Mouse (Mus musculus) macrophage (primary cell): ENCODE measurements around the gene Vps72. TPM values are rescaled to one million over a fixed set of nuclear protein-coding genes. Genes with fewer than 3 reads are reported as not detected.
"Not testable (repeated sequence)": the region's sequence is repeated elsewhere in the genome, so short reads cannot be mapped to it uniquely, and the experiment has no call there.

Source experiments
- H3K27ac ChIP-seq: fragments of 350-480 bp; formaldehyde crosslinking; 2 replicates; pipeline ENCODE4 v1.9.0; 2021
- H3K36me3 ChIP-seq: fragments of 350-480 bp; formaldehyde crosslinking; 2 replicates; pipeline ENCODE4 v1.9.0; 2021; ENCODE audit errors: inconsistent target
- H3K4me3 ChIP-seq: fragments of 350-480 bp; formaldehyde crosslinking; 2 replicates; pipeline ENCODE4 v1.9.0; 2021; ENCODE audit errors: inconsistent target
- H3K79me2 ChIP-seq: fragments of 350-480 bp; formaldehyde crosslinking; 2 replicates; pipeline ENCODE4 v1.9.0; 2021; ENCODE audit errors: inconsistent target
- WGBS: methylation state at CpG from one replicate; pipeline ENCODE4 v1.1.7; 2026; ENCODE audit warnings: inconsistent platforms; ENCODE audit not compliant: missing documents; 5-methylcytosine and 5-hydroxymethylcytosine counted together
- polyA plus RNA-seq: library from polyadenylated mRNA; stranded (reverse); fragments of 250-400 nt; gene quantifications from 3 replicates; pipeline ENCODE4 v1.2.4, GENCODE M21; 2018; ENCODE audit warnings: inconsistent platforms
- total RNA-seq, 78 experiments: library from RNA; depleted of rRNA; stranded (reverse); fragments of 250-400 nt; gene quantifications; 1 replicate in 9 of 78; 2 replicates in 24 of 78; 3 replicates in 43 of 78; 4 replicates in 2 of 78; pipeline ENCODE4 v1.2.4; 2018; ENCODE audit warnings: inconsistent platforms in 56 of 78

The Vps72 gene
- 100 to 1,000 TPM in 1 of 26 experiments, 10 to 100 TPM in 25; 32.5 to 112 (median 50.1) TPM for total RNA-seq (2018; cell fraction: chromatin; rRNA removed)
- 10 to 100 TPM; 31.2 to 55.0 (median 47.8) TPM for total RNA-seq (2018; cell fraction: cytosol; rRNA removed)
- 10 to 100 TPM; 24.9 to 59.2 (median 37.7) TPM for total RNA-seq (2018; cell fraction: nucleus; rRNA removed)
- 43.0 to 54.7 TPM (median 43.9 TPM) in 3 replicates for polyA plus RNA-seq

DNA sequence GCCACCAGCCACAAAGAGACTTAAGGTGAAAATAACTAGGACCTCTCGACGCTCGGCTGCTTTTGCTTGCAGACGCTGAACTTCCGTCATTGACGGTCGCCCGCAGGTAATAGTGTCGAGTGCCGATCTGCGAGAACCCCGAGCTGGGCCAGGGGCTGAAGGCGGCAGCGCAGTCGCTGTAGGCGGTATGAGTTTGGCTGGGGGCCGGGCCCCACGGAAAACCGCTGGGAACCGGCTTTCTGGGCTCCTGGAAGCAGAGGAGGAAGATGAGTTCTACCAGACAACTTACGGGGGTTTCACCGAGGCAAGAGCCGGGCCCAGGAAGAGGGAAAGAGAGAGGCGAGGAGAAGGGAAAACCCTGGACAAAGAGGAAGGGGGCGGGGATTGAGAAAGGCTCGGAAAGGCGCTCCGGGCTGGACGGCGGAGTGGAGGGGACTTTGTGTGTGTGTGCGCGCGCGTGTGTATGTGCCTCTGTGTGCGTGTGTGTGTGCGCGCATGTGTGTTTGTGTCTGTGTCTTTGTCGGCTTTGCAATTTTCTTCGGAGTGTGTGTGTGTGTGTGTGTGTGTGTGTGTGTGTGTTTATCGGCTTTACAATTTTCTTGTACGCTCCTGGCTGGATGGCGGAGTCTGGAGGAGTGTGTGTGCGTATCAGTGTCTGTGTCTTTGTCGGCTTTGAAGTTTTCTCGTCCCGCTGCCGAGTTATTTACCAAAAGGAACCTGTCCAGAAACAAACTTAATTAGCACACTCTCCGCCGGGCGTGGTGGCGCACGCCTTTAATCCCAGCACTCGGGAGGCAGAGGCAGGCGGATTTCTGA lies at the start of gene Vps72:
TSS of gene Vps72 (plus strand) at position 112 of the 816 bp plus-strand sequence.
- H3K4me3 ChIP-seq, result peak within 1 kb of the TSS; percentile 78
- H3K36me3 ChIP-seq, result peaks cover 11% of the 10 kb centered on the region; the same call in 1 of the 2 replicates
- peaks cover 30% of the 10 kb centered on the region for H3K79me2 ChIP-seq
- under 1% methylated on average over 39 of the region's 54 CpGs for WGBS
- peak within 1 kb of the TSS; percentile 75 for H3K27ac ChIP-seq

DNA sequence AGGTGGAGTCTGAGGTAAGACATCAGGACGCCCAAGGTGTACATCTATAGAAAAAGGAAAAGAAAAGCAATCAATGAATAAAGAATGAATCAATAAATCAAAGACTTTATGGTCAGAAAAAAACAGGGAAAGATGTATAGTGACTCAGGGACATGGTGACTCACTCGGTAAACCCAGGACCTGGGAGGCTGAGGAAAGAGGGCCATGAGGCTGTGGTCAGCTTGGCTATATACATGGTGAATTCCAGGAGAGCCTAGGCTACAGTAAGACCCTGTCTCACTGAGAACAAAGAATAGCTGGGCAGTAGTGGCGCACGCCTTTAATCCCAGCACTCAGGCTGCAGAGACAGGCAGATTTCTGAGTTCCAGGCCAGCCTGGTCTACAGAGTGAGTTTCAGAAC lies 47.1 kb upstream of the Vps72 start:
- no peak overlapping the region for H3K27ac ChIP-seq
- no peak overlapping the region for H3K4me3 ChIP-seq
- H3K79me2 ChIP-seq, result no peaks in the 10 kb centered on the region
- peaks cover 67% of the 10 kb centered on the region for H3K36me3 ChIP-seq
- WGBS, result 92% methylated on average over 4 of the region's 4 CpGs

DNA sequence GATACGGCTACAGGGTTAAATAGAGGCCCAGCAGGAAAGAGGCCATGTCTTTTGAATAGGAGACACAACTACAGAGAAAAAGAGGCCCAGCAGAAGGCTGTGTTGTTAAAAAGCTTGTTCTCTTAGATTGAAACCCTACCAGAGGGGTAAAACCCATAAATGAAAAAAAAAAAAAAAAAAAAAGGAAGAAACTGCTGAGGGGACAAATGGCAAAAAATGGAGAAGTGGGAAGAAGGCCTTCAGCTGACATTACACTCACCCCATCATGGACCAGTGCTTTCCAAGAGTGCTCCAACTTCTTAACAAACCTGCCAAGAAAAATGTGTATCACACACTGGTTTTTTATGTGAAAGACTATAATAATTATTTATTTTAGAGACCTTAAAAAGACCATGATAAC lies 45.3 kb upstream of the Vps72 start:
- peaks cover 66% of the 10 kb centered on the region for H3K36me3 ChIP-seq
- WGBS, result 92% methylated on average over 1 of the region's 1 CpGs
- H3K27ac ChIP-seq, result peak overlapping the region; percentile 78
- no peak overlapping the region for H3K4me3 ChIP-seq
- H3K79me2 ChIP-seq, result no peaks in the 10 kb centered on the region

DNA sequence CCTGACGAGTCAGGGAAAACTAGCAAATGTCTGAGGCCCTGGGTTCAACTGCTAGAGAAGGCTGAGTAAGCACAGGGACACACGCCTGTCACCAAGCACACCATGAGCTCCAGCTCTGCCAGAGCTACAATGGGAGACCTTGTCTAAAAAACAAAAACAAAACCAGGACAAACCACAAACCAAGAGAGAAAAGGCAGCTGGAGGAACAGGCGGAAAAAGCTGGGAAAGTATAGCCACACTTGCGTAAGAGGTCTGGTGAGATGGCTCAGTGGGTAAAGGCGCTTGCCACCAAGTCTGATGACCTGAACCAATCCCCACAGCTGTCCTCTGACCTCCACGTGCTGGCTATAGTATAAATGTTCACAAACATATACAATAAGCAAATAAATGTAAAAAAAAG lies 44.7 kb upstream of the Vps72 start:
- Histone ChIP-seq H3K36me3 (peaks cover 66% of the 10 kb centered on the region), H3K79me2 (no peaks in the 10 kb centered on the region), H3K27ac (peak overlapping the region; percentile 78), H3K4me3 (no peak overlapping the region)
- WGBS, result 73% methylated on average over 6 of the region's 6 CpGs

DNA sequence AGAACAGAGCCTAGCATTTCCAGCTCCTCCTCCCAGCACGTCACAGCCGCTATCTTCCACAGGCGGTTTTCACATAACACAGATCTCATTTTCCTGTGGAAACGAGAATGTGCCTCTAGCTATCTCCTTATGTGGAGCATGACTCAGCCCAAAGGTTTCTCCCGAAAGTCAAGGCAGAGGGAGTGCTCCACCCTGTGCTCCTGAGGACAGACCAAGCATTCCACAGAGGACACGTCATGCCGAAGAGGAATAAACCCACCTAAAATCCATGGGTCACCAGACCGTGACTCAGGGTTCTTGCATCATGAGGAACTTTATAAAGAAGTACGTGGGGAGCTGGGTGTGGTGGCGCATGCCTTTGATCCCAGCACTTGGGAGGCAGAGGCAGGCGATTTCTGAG lies 44.3 kb upstream of the Vps72 start:
- peaks cover 66% of the 10 kb centered on the region for H3K36me3 ChIP-seq
- WGBS, result 77% methylated on average over 11 of the region's 11 CpGs
- no peaks in the 10 kb centered on the region for H3K79me2 ChIP-seq
- H3K27ac ChIP-seq, result peak overlapping the region; percentile 78
- H3K4me3 ChIP-seq, result no peak overlapping the region

DNA sequence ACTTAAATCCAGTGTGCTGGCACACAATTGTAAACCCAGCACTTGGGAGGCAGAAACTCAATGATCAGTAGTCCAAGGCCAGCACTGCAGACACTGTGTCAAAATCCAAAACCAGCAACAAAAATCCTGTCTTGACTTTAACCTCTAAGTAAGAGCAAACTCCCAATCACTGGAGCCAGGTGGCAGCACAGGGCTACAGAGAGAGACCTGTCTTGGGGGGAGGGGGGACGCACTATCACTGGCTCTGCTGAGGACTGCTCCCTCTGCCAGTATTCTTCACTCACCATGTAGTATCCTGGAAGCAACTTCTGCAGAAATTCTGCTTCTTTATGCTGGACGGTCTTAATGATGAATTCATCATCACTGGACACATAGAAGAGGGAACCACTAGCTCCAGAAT lies 39.2 kb upstream of the Vps72 start:
- Histone ChIP-seq H3K79me2 (no peaks in the 10 kb centered on the region), H3K27ac (no peak overlapping the region)
- 95% methylated on average over 2 of the region's 2 CpGs for WGBS

DNA sequence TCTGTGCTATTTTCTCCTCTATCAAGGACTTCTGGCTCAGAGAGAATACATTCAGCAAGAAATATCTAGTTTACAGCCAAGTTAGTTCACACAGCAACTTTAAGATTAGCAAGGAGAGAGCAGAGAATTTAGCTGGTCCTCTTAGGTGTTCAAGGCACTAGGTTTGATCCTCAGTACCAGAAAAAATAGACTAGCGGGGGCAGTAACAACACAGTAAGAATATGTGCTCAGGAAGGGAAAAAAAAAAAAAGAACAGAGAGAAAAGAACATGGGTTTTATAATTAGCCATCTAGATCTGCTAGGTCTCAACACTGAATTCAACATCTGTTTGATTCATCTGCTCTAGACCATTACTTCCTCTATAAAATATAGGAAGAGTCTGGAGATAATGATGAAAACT lies 22.8 kb upstream of the Vps72 start:
- H3K27ac ChIP-seq, result no peak overlapping the region
- H3K4me3 ChIP-seq, result no peak overlapping the region
- WGBS, result no CpG with 5 or more reads among the region's 1 CpGs
- peaks cover 81% of the 10 kb centered on the region for H3K79me2 ChIP-seq
- H3K36me3 ChIP-seq, result 0 out of 2 replicates have a peak, but pooled peaks cover under 1% of the 10 kb centered on the region

More for the DNA sequence above, 39.2 kb upstream of the Vps72 start:
- H3K36me3 ChIP-seq, result peaks cover 61% of the 10 kb centered on the region
- no peak overlapping the region for H3K4me3 ChIP-seq

DNA sequence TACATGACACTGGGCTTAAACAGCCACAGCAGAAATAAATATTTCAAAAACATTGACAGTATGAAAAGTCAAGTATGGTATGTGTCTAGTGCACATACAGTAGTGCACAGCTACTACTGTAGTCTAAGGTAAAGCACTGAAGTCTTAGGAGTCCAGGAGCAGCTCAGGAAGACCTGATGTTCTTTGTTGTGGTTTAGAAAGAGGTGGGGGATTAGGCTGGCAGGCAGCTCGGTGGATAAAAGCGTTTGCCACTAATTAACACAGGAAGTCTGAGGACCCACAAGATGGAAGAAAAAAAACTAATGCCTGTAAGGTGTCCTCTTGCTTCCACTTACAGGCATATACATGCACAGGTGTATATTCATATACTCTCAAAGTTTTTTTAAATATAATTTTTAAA lies 10.0 kb upstream of the Vps72 start:
- Histone ChIP-seq H3K27ac (no peak overlapping the region), H3K4me3 (no peak overlapping the region), H3K36me3 (peaks cover 16% of the 10 kb centered on the region; the same call in 1 of the 2 replicates), H3K79me2 (peaks cover 100% of the 10 kb centered on the region)
- 17% methylated on average over 2 of the region's 2 CpGs for WGBS

DNA sequence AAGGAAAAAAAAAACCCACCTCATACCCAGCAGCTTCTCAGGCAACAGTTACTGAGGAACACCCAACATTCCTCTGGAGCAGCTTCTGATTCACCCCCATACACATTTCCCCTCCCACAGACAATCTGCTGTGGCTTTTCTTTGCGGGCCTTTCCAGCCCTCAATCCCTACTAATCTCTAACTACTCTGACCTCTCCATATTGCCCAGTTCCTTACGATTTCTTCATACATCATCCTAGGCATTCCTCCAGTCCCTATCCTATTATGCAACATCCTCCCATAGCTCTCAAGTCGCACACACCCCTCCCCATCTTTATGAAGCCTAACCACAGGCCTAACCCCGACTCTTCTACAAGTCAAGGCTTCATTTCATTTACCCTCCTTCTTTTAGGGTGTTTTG lies 5.7 kb upstream of the Vps72 start:
- H3K27ac ChIP-seq, result peak overlapping the region; percentile 83
- 3% methylated on average over 4 of the region's 4 CpGs for WGBS
- peak overlapping the region; percentile 98 for H3K4me3 ChIP-seq
- peaks cover 66% of the 10 kb centered on the region for H3K79me2 ChIP-seq
- H3K36me3 ChIP-seq, result 0 out of 2 replicates have a peak, but pooled peaks cover 6% of the 10 kb centered on the region

DNA sequence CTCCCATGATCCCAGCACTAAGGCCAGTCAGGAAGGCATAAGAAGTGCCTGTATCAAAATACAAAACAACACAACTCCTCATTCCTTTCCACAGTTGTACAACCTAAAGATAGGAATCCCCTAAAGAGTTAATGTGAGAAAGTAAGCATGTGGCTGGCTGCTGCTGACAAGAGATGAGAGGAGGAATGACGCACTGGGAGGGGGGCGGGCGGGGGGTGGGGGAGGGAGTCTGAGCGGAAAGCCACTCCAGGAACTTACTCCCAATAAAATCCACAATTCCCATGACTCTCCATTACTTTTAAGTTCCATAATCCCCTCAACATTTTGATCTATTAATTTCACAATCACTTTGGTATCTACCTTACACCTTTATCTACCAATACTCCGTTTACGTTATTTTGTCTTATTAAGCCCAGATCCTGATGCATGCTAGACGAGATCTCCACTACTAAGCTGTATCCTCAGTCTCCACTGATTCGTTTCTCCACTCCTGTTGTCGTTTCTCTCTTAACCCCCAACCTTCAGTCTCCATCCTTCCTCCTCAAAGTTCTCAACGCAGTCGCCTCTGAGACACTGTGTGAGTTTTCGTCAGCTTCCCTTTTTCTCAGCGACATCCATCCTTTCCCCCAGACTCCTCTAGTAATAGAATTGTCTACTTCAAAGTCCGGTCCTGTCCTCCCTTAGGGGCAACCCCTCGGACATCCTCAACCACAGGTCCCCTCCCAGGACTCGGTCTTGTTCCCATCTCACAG lies 5.1 kb upstream of the Vps72 start:
- Histone ChIP-seq H3K79me2 (peaks cover 60% of the 10 kb centered on the region), H3K36me3 (0 out of 2 replicates have a peak, but pooled peaks cover 6% of the 10 kb centered on the region), H3K4me3 (peak overlapping the region; percentile 98), H3K27ac (peak overlapping the region; percentile 83)
- under 1% methylated on average over 16 of the region's 16 CpGs for whole genome bisulfite sequencing

DNA sequence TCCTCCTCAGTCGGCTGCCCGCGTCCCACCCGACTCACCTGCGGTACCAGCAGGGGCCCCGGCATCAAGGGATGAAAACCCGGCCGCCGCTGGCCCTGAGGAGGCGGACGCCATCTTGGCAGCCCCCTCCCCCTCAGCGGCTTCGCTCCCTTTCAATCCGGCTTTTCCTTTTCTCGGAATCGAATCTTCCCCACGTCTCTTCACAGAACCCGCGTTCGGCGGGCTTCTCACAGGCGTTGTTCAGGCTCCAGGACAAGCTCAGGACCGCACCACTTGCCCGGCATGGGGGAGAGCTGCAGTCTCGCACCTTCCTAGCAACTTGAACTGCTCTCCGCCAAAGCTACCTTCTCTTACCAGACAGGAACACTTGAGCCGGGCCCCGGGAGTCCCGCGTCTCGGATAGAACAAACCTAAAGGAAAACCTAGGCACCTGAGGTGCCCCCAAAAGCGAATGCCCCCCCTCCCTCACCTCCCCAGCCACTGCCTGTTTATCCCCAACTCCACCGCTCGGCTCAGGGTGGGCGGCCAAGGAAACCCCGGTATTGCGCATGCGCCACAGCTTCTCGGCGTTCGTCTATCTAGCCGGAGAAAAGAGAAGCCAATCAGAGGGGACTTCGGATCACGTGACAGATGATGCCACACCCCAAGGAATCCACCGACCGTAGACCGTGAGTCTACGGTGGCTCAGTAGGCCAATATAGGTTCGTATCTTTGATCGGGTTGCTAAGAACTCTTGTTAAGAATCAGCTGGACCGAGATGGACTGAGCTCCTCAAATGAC lies 4.3 kb upstream of the Vps72 start, which contains the start of gene Pip5k1a:
TSS of gene Pip5k1a (minus strand) at position 593 of the 780 bp plus-strand sequence.
- Histone ChIP-seq H3K27ac (peak within 1 kb of the TSS; percentile 83), H3K79me2 (peaks cover 54% of the 10 kb centered on the region), H3K4me3 (peak within 1 kb of the TSS; percentile 98), H3K36me3 (0 out of 2 replicates have a peak, but pooled peaks cover 4% of the 10 kb centered on the region)
- under 1% methylated on average over 50 of the region's 51 CpGs for WGBS

DNA sequence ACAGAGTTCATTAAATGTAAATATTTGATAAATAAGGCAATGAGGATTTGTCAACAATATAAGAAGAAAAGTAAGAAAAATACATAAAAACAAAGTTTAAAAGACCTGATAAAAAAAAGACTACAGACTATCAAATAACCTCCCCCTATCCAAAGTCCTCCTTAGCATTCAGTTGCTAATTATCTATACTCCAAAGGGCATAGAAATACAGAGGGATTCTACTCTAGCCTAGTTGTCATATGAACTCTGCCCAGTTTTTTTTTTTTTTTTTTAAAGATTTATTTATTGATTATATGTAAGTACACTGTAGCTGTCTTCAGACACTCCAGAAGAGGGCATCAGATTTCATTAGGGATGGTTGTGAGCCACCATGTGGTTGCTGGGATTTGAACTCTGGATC lies 3.5 kb upstream of the Vps72 start:
- H3K36me3 ChIP-seq, result not testable (repeated sequence)
- Histone ChIP-seq H3K79me2 (peaks cover 54% of the 10 kb centered on the region), H3K27ac (peak overlapping the region; percentile 83; the same call in 1 of the 2 replicates), H3K4me3 (peak overlapping the region; percentile 98)

DNA sequence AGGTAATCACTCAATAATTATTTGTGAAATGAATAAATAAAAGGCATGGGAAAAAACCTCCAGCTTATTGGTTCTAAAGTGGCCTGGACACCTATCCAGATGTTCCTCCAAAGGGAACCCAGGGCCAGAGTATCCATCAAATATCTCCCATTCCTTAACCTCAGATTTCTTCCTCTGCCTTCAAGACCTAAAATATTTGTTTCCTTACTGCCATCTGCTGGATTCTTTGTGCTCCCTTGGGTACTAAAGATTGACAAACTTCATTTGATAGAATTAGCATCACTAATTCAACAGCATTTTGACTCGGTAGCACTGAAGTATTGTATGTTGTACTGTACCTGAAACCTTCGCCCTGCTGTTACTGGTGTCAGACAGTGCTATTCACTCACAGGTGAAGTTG lies 2.9 kb upstream of the Vps72 start:
- Histone ChIP-seq H3K79me2 (peaks cover 54% of the 10 kb centered on the region), H3K36me3 (no peaks in the 10 kb centered on the region), H3K4me3 (no peak overlapping the region), H3K27ac (no peak overlapping the region)
- WGBS, result 58% methylated on average over 2 of the region's 2 CpGs

DNA sequence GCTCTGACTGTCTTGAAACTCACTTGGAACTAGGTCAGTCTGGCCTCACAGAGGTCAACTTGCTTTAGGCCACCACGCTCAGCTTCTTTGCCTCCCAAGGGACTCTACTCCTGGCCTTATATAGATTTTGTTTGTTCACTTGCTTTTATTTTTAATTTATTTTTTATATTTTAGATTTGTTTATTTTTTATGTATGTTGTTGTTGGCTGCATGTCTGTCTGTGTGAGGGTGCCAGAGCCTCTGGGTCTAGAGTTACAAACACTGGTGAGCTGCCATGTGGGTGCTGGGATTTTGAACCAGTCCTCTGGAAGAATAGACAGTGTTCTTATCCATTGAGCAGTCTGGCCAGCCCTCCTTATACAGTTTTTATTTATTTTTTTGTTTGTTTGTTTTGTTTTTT lies 1.9 kb downstream of the Vps72 start:
- Histone ChIP-seq H3K36me3 (peaks cover 14% of the 10 kb centered on the region; the same call in 1 of the 2 replicates), H3K79me2 (peaks cover 24% of the 10 kb centered on the region), H3K27ac (no peak overlapping the region), H3K4me3 (no peak overlapping the region)
- 100% methylated on average over 1 of the region's 1 CpGs for WGBS
